Mouse (Mus musculus): ENCODE data around the gene Tnfsf8.

The Tnfsf8 gene

DNA sequence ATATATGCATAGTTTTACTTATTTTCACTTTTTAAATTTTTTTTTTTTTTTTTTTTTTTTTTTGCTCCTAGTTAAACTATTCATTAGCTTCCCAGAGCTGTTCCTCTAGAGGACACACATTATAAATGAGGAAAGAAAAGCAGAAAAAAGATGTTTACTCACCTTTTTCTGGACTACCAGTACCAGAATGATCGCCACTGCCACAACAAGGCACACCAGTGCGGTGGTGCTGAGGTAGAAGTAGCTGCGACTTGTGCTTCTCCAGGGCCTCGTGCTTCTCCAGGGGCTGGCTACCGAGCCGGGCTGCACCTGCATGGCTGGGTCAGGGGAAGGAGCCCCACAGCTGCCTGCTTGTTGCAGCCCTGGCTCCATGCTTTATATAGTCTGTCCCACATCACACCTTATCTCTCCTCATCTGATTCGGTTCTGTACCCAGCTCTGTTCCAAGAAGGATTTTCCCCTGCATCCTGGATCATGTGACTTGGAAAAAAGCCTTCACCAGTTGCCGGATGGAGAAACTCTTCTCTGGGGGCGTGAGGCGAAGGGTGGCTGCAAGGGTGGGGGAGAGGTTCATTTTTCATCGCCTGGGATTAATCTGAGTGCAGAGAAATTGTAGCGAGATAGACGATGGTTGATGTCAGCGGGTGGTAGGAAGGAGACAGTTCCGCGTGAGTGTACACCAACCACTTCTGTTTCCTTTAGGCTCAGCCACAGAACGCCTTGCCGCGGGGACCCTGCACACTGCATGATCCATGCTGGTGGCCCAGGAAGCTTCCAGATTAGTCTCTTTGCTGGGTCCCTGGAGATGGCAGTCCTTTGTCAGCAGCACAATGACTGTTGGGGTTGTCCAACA is at the start of gene Tnfsf8:
TSS of gene Tnfsf8 (minus strand) at position 660 of the 853 bp plus-strand sequence.
- no peak for DNase-seq (ENCODE audit: inconsistent age in 2 of 2, low spot score in 1 of 2)

DNA sequence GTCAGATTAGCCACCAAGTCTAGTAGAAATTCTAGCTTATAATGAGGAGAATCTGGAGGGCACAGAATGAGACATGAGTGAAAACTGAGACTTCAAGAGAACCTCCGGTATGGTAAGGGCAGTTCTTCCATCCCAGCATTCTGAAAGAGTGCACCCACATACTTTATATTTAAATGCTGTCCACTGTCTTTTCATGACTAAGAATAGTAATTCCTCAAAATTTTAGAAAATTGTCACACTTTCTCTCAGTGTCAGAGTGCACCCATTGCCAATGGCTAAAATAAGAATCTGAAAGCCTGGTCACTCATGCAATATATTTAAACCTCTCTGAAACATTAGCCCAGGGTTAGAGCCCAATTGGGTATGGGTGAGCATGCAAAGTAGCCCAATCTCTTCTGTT is 47.4 kb upstream of the Tnfsf8 start:
- no peak for DNase-seq (ENCODE audit: inconsistent age in 2 of 2, low spot score in 1 of 2)

DNA sequence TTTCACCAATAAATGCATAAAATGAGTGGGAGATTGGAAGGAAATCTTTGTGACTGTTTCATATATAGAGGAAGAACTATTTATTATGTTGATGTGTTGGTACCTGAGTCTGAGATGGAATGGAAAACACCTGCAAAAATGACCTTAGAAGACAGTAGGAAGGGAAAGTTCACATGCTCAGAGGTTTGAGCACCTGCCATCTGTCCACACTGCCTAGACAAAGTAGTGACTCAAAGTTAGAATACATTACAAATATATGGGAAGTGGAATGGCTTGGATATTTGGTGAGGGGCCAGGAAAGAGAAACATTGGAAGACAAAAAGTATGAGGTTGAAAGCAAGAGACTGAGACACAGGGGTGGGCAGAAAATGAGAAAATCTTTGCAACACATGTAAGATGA is 46.3 kb upstream of the Tnfsf8 start:
- no peak for DNase-seq (ENCODE audit: inconsistent age in 2 of 2, low spot score in 1 of 2)

DNA sequence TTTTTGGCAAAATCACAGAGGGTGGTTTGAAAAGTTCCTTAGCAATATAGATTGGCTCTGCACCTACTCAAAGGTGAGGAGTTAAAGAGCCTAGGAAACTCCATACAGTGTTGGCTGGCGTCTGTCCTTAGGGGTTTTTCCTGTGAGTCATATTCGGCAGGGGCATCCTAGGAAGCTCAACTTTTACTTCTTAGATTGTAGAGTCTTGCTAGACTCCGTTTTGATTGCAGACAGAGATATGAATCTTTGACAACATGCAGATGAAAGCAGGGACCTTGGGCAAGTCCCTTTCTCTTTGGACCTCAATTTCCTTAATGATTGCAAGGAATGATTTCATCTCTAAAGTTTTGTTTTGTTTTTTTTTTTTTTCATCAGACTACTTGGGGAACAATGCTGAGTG is 44.9 kb upstream of the Tnfsf8 start:
- no peak for DNase-seq (ENCODE audit: inconsistent age in 2 of 2, low spot score in 1 of 2)

DNA sequence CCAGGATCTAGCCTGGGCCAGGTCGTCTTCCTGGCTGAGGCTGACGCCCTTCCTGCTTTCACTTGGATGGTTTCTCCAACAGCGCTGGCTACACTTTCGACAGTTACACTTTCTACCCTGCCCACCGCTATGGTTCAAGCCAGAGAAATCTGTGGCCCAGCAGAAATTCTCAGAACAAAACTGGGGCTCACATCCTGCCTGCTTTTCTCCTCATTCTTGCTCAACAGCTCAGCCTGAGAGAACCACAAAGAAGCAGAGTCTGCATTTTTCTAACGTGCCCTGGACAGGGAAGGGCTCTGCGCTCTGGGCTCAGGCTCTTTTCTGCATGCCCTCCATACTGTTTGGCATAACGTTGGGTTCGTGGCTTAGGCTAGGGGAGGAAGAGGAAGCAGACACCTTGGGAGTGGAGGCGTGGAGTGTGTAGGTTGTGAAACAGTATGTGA is 38.0 kb upstream of the Tnfsf8 start:
- DNase-seq (ENCODE audit: inconsistent age in 2 of 2, low spot score in 1 of 2): no peak

DNA sequence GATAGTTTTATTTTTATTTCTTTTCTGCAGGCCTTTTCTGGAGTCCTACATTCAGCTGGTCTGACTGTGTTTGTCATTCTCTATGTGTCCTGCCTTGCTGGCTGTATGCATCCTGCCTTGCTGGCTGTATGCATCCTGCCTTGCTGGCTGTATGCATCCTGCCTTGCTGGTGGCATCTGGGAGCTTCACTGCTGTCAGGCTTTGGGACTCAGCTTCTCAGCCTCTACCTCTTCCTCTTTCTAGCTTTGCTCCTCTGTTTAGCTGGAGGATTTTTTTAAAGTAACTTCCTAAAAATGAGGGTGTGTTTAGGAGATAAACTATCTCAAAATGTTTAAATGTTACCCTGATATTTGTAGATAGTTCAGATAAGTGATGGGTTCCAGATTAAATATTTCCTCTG is 36.0 kb upstream of the Tnfsf8 start:
- no peak for DNase-seq (ENCODE audit: inconsistent age in 2 of 2, low spot score in 1 of 2)

DNA sequence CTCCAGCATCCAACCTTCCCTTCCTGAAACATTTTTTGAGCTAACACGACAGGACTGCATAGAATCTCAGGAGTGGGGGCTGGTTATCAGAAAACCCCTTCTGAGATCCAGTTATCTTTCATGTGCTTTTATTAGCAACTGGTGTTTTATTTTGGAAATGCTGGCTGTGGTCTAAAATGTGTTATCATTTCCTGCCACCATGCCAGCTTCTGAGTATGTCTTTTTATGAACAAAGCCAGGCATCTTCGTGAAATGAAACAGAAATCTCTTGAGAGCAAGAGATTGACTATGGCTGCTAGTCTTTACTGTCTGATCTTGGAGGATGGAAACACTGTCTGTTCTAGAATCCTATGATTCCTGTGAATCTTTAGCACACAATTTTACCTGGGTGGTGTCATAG is 25.0 kb upstream of the Tnfsf8 start:
- DNase-seq (ENCODE audit: inconsistent age in 2 of 2, low spot score in 1 of 2): no peak

DNA sequence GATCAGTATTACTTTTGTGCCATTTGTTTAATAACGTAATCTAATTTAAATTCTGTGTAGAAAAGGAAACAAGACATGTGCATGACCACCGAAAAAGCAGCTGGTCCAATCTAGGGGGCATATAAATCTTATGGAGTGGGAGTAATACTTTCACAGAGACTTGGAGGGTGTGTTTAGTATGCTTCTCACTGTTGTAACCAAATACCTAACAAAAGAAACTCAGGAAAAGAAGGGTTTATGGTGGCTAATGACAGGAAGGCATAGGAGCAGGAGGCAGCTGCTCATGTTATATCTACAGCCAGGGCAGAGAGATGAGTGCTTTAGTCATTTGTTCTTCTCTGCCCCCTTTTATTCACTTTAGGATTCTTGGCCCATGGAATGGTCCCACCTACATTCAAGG is 15.6 kb upstream of the Tnfsf8 start:
- DNase-seq (ENCODE audit: inconsistent age in 2 of 2, low spot score in 1 of 2): no peak

DNA sequence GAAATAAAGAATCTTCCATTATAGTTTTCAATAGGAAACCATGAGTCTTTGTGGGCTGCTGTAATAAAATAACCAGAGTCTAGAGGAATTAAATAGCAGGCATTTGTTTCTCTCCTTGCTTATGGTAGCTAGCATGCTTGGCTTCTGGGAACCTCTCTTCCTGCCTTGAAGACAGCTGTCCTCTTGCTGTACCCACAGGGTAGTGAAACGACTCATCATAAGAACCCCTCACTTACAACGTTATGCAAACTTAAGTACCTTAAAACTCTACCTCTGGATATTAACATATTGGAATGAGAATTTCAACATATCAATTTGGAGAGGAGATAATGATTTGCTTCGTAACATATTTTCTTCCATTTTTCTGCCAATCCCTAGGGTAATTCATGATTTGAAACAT is 14.3 kb upstream of the Tnfsf8 start:
- no peak for DNase-seq (ENCODE audit: inconsistent age in 2 of 2, low spot score in 1 of 2)

DNA sequence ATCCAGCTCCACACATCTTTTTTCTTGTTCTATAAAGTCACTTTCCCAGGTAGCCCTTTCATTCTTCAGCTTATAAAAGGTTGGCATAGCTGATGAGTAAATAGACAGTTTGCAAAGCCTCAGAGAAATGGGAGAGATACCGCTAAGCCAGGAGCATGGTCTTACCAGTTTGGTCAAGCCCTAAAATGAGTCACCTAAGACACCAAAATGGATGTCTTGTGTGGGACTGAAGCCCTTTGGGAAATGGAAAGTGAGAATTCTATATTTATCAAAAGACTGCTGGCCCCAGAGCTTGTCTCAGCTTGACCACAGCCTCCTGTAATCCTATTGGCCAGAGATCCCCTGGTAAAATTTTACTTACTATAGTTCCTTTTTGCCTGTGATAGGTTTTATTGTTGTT is 9.5 kb upstream of the Tnfsf8 start:
- no peak for DNase-seq (ENCODE audit: inconsistent age in 2 of 2, low spot score in 1 of 2)

DNA sequence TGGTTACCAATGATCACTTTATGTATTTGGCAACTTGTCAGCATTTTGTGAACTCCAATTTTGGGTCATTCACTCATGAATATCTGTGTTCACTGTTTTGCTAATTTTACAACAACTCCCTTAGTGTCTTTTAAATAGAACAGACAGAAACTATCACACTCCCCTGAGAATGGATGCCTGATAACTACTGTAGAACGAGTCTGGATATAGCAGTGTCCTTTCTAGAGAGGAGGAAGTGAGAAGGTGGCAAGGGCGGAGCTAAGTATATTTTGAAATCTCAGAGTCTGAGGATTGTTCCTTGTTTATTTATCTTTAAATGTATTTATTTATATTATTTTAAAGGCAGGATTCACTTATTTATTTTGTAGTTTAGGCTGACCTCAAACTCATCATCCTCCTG is 7.6 kb upstream of the Tnfsf8 start:
- DNase-seq (ENCODE audit: inconsistent age in 2 of 2, low spot score in 1 of 2): no peak

DNA sequence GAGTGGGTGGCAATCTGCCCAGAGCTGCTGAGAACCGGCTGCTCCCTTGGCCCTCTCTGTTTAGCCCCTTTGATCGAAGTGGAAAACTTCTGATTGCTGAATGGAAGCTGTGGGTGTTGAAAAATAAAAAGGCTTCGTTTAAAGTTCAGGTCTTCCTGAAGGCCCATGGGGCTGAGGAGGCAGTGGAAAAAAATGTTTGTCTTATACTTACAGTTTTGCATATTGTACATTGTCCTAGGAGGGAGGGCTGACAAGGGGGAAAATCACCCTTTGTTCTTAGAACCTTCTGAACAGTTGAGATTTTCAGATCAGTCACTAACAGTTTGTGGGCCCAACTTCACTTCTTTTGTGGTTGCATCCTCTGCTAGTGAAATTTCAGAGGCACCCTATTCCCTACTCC is 1.8 kb upstream of the Tnfsf8 start:
- no peak for DNase-seq (ENCODE audit: inconsistent age in 2 of 2, low spot score in 1 of 2)

DNA sequence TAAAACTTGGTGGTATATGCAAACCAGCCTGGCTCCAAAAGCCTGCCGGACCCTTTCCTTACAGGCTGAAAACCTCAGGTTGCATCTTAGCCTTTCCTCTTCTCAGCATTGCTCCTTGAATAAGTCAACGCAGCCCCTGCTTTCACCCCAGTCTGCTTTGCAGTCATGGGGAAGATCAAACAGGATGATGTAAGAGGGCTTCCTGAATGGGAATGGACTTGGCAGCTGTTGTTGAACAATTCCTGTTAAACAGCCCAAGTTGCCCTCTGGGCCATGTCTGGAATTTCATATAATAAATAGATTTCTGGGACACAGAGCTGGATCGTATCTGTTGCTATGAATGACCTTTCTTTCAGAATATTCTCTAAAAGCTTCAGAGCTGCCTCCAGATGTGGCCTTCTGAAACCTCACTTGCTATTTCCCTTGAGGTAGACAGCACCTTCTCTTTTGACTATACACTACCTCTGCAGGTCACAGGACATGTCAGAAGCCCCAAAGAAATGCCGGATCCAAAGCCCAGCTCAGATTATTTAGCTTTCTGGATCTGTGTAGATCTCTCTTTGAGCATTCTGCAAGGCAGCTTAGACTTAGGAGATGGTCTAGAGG is 1.0 kb upstream of the Tnfsf8 start:
- DNase-seq (ENCODE audit: inconsistent age in 2 of 2, low spot score in 1 of 2): no peak

DNA sequence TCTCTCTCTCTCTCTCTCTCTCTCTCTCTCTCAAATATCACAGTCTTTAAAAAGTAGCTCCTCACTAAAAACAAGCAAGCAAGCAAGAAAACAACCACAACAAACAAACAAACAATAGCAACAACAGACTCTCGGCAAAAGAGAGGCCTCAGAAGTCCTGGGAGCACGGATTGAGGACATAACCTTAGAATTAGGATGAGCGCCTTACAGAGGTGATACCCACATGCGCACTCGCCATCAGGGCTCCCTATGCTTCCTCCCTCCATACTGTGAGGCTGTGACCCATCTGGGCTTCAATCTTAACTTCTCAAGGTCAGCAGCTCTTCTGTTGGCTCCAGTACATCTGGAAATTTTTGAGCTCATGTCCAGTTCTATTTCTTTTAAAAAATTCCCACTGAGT is 911 bp downstream of the Tnfsf8 start:
- no peak for DNase-seq (ENCODE audit: inconsistent age in 2 of 2, low spot score in 1 of 2)

DNA sequence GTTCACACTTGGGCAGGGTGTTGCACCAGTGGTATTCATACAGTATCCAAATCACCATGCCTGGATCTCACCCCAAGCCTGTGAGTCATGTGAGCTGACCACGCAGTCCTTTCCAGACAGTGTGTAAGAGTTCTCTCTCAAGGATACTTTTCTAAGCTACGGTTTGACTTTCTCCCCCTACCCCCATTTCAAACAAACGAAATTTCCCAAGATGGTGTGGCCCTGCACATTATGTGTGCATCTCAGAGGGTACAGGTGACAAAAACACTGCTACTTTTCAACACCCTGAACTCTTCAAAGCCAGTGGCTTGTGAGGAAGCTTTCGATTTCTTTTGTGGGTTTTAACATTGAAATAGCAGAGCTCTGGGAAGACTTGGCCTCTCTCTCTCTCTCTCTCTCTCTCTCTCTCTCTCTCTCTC is 1.4 kb downstream of the Tnfsf8 start:
- peak in 1 of 2 experiments; percentile 46 for DNase-seq (ENCODE audit: inconsistent age in 2 of 2, low spot score in 1 of 2)

DNA sequence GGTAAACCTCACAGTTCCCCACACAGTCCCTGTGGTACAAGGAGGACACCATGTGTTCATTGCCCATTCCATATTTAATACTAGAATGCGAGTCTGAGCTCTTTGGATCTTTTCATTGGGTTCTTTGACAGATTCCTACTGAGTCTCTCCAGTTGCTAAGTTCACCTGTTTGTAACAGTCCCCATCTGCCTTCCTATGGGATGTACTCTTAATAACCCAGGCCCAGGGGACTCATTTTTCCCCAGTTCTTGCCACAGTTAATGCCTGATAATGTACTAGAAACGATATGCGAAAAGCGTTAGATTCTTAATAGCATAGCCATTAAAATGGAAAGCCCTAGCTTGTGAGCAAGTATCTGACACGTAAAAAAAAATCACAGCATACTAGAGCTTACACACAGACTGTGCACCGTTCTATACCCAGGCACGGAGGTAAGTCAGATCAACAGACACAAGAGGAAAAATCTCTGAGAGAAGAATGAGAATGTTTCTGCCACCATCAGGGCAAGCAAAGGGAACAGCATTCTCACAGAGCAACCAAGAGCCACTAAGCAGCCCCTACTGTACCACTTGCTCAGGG is 2.4 kb downstream of the Tnfsf8 start:
- DNase-seq (ENCODE audit: inconsistent age in 2 of 2, low spot score in 1 of 2): no peak

DNA sequence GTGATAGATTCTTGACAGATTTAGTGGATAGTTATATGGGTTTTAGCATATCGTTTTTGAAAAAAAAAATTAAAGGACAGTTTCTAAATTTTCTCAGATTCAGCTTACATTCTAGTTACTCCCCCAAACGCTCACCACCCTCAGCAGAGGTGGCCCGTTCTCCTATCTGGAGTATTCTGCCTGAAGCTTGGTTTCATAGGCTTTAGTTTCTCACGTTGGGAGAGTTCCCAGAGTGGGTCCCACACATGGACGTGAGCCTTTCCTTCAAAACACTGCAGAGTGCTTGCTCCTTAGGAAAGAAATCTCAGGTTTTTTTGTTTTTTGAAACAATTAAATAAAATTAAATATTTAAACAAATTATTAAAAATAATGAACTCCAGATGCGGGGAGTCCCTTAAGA is 4.4 kb downstream of the Tnfsf8 start:
- no peak for DNase-seq (ENCODE audit: inconsistent age in 2 of 2, low spot score in 1 of 2)

DNA sequence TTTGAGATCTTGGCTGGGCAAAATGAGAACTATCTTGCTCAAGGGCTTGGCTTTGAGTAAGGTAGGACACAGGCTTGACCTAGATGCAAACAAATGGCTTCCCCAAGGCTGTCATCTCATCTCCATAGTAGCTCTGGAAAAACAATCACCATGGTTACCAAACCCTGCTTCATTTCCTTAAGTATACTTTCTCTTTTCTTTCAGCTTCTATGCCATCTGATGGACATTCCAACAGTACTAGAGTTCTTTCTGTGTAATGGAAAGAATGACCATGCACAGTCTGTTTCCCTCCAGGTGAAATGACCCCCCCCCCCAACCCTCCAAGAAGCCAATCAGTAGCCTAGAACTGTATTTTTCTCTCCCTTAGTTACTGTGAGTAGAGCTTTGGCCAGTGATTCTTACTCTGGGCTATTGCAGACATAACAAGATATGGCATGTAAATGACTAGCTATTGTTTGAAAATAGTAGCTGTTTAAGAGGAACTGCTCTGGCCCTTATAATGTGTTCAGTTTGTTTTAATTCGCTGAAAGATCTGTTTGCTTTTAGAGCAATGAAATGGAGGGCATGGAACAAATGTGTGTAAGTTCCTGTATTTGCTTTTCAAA is 7.3 kb downstream of the Tnfsf8 start:
- no peak for DNase-seq (ENCODE audit: inconsistent age in 2 of 2, low spot score in 1 of 2)

DNA sequence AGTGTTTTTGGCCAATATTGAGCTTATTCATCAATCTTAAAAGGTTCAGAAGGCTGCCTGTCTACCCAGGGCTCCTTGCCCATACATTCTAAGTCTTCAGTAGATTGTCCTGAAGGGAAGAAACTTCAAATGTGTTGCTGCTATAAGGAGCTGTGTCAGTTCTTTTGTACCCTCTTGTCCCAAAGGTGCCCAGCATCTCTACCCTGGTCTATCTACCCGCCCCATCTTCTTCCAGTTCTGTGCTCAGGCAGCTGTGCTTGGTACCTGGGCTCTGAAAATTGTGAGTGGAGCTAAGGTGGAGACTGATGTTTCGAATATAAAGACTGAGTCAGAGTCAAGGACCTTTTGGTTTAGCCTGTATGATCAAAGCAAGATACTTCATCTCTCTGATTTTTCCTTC is 11.1 kb downstream of the Tnfsf8 start:
- peak in 1 of 2 experiments; percentile 57 for DNase-seq (ENCODE audit: inconsistent age in 2 of 2, low spot score in 1 of 2)

DNA sequence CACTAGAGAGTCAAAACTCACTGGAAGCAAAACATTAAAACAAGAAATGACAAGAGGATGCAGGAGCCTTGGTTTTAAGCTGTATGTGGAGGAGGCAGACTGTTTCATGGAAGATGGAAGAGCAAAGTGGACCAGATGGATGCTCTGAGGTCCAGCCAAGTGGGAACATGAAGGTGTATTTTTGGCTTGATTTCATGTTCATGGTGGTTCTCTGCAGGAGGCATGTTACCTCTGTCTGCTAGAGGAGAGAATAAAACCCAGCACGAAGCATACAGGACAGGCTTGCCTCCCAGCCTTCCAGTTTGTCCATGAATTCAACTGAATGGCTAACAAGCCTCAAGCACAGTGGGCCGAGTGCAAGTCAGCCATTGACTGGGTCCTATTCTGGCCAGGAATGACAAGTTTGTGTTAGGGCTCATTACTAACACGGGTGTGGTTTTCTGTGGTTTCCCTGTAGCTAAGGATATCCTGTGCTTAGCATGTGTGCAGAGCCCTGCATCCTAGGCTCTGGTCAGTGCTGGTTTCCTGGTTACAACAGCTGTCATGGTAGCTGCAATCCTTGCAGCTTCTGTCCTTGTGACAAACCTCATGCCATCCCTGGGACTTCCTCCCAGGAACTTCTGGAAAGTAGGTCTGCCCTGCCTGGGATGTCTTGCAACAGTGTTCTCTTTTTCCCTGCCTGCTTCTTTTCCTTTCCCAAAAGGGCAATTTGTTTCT is 14.1 kb downstream of the Tnfsf8 start:
- no peak for DNase-seq (ENCODE audit: inconsistent age in 2 of 2, low spot score in 1 of 2)

DNA sequence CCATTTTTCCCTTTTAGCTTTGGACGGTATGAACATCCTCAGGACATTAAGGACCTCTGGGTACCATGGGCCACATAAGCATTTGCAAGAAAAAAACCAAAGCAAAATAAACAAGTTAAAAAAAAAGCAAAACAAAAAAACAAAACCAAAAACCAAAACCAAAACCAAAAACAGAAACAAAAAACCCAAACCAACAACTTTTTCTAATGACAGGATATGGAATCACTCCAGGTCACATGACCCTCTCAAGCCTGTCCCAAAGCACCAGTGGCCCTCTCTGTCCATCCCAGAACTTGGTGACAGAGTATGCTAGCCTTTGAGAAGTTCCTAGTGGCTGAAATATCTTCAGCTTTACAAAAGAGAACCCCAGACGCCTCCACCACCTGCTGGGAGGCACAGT is 15.4 kb downstream of the Tnfsf8 start:
- DNase-seq (ENCODE audit: inconsistent age in 2 of 2, low spot score in 1 of 2): no peak
